Mouse (Mus musculus) adrenal gland, postnatal 4 days (tissue): ENCODE measurements around the gene Fgfr2. TPM values are rescaled to one million over a fixed set of nuclear protein-coding genes. Genes with fewer than 3 reads are reported as not detected.
"Not testable (repeated sequence)": the region's sequence is repeated elsewhere in the genome, so short reads cannot be mapped to it uniquely, and the experiment has no call there.

Experiments
- DNase-seq, 2 experiments: peaks; one replicate each; pipeline ENCODE4 v3.0.0; 2021 to 2022; ENCODE audit warnings: low spot score in 2 of 2, mixed read lengths in 2 of 2
- total RNA-seq, 2 experiments: library from RNA; stranded (reverse); gene quantifications; 2 replicates each; pipeline ENCODE4 v1.2.3; 2021

The Fgfr2 gene
- total RNA-seq, 2 experiments from 2014 or later = 205 to 210 TPM

- DNase-seq = no peak
Observed at GRCm38 (mm10) chr7:130621953-130622352, 2501.2 kb downstream of the Fgfr2 start.

DNA sequence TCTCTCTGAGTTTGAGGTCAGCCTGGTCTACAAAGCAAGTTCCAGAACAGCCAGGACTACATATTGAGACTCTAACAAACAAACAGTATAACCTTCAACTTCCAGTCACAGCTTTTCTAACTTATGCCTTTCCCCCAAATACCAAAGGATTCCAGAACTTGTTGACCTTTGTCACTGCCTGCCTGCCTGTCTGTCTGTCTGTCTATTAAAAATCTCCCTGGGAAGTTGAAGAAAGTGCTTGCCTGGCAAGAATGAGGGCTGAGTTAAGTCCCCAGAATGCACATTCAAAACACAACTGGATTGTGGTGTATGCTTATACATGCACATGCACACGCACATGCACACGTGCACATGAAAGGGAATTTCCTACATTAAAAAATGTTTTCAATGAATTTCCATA is 2502.1 kb downstream of the Fgfr2 start:
- no peak for DNase-seq

DNA sequence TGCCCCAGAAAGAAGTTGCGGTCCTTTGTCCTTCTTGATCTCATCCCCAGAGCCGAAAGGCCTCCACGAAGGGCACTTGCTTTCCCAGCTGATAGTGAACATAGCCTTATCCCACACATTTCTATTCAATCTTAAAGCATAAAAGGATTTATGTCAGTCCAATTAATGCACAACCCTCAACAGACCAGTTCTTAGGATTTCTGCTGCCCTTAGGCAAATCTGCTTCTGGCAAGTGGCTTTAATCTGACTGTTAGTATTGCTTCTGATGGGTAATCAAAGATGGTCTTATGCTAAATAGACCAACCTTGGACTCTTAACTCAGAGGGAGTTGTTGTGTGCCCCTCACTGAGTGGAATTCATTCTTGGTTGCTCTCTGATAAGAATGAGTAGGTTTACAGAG is 2505.6 kb downstream of the Fgfr2 start:
- no peak for DNase-seq

DNA sequence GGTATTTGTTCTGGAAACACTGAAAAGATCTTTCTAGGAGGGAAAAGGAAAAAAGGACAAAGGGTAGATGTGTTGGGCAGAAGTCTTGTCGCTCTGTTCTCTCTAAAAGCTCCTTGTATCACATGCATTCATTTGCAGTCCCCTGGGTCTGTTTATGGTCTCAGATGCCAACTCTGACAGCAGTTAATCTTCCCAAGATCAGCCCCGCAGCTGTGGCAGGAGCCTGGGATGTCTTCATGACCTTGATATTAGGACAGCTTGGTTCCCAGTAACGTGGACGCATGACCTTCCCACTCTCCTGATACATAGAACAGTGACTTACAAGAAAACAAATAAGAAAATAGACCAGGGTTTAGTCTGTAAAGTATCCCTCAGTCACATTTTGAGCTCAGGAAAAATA is 2509.2 kb downstream of the Fgfr2 start:
- DNase-seq = no peak

DNA sequence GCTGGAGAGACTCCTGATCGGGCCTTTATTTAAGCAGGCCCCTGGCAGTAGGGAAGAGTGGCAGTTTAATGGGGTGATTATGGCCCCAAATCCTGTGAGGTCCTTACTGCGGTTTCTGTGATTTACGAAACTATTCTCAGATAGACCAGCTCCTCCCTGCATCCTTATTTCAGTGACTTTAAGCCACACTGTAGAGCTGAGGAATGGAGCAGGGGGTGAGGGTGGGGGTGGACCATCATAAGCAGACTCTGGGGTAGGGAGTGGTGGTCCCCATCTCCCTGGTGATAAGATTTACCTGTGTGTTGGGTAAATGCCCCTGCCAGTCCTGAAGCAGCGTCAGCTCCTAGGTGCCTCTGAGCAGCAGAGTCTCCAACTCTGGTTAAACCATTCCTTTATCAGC is 2516.2 kb downstream of the Fgfr2 start:
- DNase-seq = no peak

DNA sequence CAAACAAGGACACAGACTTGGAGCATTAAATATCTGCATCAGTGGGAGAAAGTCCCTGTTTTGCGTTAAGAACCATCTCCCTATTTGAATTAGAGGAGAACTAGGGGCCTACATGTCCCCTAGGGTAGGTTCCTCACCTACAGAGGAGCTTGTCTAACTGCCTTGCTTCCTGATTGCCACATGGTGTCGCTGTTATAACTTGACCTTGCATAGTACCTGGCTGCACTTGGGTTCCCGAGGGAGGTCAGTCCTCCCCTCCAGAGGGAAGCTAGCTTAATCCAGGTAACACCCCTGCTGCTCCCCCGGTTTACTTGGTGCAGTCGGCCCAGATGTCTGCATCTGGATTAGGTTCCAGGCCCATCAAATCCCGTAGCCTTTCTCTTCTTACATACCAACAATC is 2518.0 kb downstream of the Fgfr2 start:
- DNase-seq = no peak

DNA sequence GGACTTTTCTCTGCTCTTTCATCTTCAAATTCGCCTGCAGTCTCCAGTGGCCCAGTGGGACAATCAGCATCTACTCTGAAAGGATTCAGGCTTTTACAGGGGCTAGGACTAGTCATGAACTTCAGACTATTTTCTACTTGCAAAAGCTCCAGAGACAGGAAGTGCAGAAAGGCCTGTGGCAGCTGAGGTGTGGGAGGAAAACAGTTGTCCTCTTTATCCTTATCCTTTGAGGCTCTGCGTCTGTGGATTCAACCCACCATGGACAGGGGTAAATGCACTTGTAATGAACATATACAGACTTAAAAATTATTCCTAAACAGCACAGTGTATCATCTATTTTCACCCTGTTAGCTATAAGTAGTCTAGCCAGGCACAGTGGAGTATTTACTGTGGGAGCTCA is 2518.8 kb downstream of the Fgfr2 start:
- no peak for DNase-seq

GRCm38 (mm10) chr7:130603556-130603955 is 2519.6 kb downstream of the Fgfr2 start:
- DNase-seq = no peak

DNA sequence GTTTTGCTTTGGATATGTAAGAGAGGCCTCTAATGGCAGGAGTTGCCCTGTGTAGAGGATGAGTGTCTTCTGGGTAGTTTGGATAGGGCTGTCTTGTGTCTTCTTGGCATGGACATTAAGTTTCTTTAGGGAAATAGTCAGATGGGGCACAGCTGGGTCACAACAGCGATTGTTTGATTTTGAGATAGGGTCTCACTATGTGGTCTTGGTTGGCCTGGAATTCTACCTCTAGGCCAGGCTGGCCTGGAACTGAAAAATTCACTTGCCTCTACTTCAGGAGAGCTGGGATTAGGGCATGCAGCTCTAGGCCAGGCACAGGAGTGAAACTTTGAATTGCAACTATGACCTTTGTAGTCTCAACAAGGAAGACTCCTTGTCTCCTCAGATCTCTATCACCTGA is 2520.3 kb downstream of the Fgfr2 start:
- no peak for DNase-seq

GRCm38 (mm10) chr7:130600546-130600945 is 2522.6 kb downstream of the Fgfr2 start:
- DNase-seq = no peak

DNA sequence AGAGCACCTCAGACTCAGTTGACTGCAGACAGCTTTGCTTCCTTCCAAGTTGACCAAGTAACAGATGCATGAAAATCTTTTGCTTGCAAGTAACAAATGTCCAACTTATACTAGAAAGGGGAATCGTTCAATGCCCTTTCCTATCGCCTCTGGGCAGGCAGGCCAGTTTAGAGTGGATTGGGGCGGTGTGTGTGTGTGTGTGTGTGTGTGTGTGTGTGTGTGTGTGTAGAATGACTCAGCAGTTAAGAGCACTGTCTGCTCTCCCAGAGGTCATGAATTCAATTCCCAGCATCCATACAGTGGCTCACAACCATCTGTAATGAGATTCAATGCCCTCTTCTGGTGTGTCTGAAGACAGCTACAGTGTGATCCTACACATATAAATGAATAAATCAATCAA is 2523.1 kb downstream of the Fgfr2 start:
- DNase-seq = no peak

DNA sequence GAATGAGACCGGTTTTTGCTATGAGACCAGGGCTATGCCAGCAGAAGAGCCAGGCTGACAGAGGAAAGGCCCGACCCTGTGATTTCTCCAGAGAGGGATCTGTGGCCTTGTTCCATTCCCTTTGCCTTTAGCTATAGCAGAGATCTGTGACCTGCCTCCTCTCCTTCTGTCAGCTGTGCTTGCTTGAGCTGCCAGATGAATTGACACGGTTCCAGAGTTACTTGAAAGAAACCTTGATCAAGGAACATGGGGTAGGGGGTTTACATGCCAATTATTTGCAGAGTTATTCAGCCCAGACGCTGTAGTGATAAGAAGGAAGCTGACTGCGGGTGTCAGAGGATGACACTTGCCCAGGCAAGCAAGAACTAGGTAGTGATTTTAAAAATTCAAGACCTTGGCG is 2525.6 kb downstream of the Fgfr2 start:
- DNase-seq = no peak

- DNase-seq = not testable (repeated sequence)
Observed at GRCm38 (mm10) chr7:130596079-130596855, 2526.9 kb downstream of the Fgfr2 start.

GRCm38 (mm10) chr7:130593375-130594239 is 2529.5 kb downstream of the Fgfr2 start:
- not testable (repeated sequence) for DNase-seq

GRCm38 (mm10) chr7:130592975-130593374 is 2530.2 kb downstream of the Fgfr2 start:
- not testable (repeated sequence) for DNase-seq

DNA sequence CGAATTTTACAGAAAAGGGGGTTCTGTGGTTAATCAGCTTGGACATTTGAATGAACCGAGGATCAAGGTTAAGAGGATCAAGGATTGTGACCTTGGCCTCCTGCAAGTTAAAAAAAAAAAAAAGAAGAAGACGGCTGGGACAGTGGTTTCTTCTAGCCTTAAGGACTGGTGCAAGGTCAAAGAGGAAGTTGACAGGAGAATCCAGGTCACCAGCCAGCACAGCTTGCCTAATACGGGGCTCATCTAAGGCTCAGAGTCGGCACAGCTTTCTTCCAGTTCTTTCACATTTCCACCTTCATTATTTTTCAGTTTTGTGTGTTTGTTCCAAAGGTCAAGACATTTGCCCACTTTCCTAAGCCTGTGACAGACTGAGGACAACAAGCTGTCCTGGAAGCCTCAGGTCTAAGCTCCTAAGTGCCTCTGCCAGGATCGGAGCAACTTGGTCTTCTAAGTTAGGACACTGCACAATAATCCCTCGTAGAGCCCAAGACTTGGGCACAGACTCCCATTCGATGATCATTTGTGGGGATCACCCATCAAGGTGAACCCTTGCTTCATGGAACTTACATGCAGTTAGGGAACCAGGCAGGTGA is 2532.2 kb downstream of the Fgfr2 start:
- DNase-seq = no peak

GRCm38 (mm10) chr7:130590081-130590828 is 2532.9 kb downstream of the Fgfr2 start:
- no peak for DNase-seq

- no peak for DNase-seq
Observed at GRCm38 (mm10) chr7:130586521-130587072, 2536.6 kb downstream of the Fgfr2 start.

- DNase-seq = no peak
Observed at GRCm38 (mm10) chr7:130578607-130579006, 2544.5 kb downstream of the Fgfr2 start.

DNA sequence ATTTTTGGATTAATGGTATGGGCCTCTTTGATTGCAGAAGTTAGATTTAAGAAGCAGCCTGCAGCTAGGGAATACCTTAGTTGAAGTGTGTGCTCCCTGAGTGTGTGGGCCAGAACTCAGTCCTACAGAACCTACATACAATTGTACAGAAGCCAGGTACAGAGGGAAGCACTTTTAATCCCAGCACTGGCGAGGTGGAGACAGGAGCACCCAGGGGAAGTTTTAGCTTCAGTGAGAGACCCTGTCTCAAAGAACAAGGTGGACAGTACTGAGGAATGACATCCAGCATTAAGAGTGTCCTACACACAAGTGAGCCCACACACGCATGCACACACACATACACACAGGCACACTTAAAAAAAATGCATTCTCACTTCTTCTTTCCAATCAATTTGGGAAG is 2545.1 kb downstream of the Fgfr2 start:
- no peak for DNase-seq
